In genomic region chr6:72881619-72881979, GRCm38 (mm10) we compare ENCODE assay signal across 12 mouse cellular contexts. TPM values are rescaled to one million over a fixed set of nuclear protein-coding genes. Genes with fewer than 3 reads are reported as not detected.
DNase-seq lines count a peak whose midpoint lies in the region; ATAC-seq and TF ChIP-seq lines count a peak whose summit lies in the region.
"Had no signal": no experiment of that assay in that cellular context is flagged by ENCODE, and none has a peak within 500 bp of the region (broad histone marks: within the 10 kb centered on the region; RNA-seq: fewer than 3 reads in every experiment).

No protein-coding gene starts in this region.

- no peaks in the 10 kb centered on the region for H3K27me3 ChIP-seq in liver, embryonic 11.5 days (replicated peaks; ENCODE audit: control insufficient read depth, insufficient read depth, low read length)
- no peaks in the 10 kb centered on the region for H3K27me3 ChIP-seq in G1E (ENCODE audit: insufficient read depth, low read length)
- H3K27me3 ChIP-seq in stomach, embryonic 15.5 days (replicated peaks) = no peaks in the 10 kb centered on the region
- H3K27me3 ChIP-seq in hindbrain, embryonic 14.5 days (ENCODE audit: control insufficient read depth, insufficient read depth, low read length) = no peaks in the 10 kb centered on the region
- H3K27me3 ChIP-seq: embryonic facial prominence, embryonic 12.5 days; hindbrain, embryonic 15.5 days; midbrain, embryonic 12.5 days had no signal

- peak; percentile 37 for ATAC-seq in liver, embryonic 11.5 days (replicated peaks; ENCODE audit: low FRiP score)
- ATAC-seq in G1E (ENCODE audit: extremely low read depth, insufficient number of reproducible peaks, low FRiP score, poor library complexity, severe bottlenecking) = 0 out of 2 replicates have a peak, but pooled peaks have one; percentile 9
- peak; percentile 52 for ATAC-seq in erythroid progenitor cell, adult 5-6 weeks (replicated peaks; ENCODE audit: low FRiP score, poor library complexity, severe bottlenecking)
- ATAC-seq in stomach, embryonic 15.5 days (ENCODE audit: insufficient read depth, low FRiP score, low read depth) = 0 out of 2 replicates have a peak, but pooled peaks have one; percentile 16
- no peak for ATAC-seq in hindbrain, embryonic 14.5 days (ENCODE audit: low FRiP score)

- H3K4me1 ChIP-seq in liver, embryonic 11.5 days (replicated peaks; ENCODE audit: control insufficient read depth, insufficient read depth, low read length) = peaks cover 9% of the 10 kb centered on the region
- H3K4me1 ChIP-seq in G1E (ENCODE audit: insufficient read depth, low read depth, low read length) = peaks cover 27% of the 10 kb centered on the region
- H3K4me1 ChIP-seq in stomach, embryonic 15.5 days = peaks cover 18% of the 10 kb centered on the region
- H3K4me1 ChIP-seq in hindbrain, embryonic 14.5 days (replicated peaks; ENCODE audit: control insufficient read depth, insufficient read depth, low read length) = no peaks in the 10 kb centered on the region

- H3K4me2 ChIP-seq in liver, embryonic 11.5 days = peak overlapping the region; percentile 59
- H3K4me2 ChIP-seq in stomach, embryonic 15.5 days = no peak overlapping the region
- no peak overlapping the region for H3K4me2 ChIP-seq in hindbrain, embryonic 14.5 days (replicated peaks)
- H3K4me2 ChIP-seq: embryonic facial prominence, embryonic 12.5 days; hindbrain, embryonic 15.5 days; midbrain, embryonic 12.5 days had no signal

- no peaks in the 10 kb centered on the region for H3K36me3 ChIP-seq in liver, embryonic 11.5 days (ENCODE audit: control insufficient read depth, insufficient read depth, low read length)
- H3K36me3 ChIP-seq in G1E (replicated peaks) = peaks cover 50% of the 10 kb centered on the region
- 0 out of 2 replicates have a peak, but pooled peaks cover 2% of the 10 kb centered on the region for H3K36me3 ChIP-seq in stomach, embryonic 15.5 days
- H3K36me3 ChIP-seq in hindbrain, embryonic 14.5 days (replicated peaks; ENCODE audit: control insufficient read depth, insufficient read depth) = no peaks in the 10 kb centered on the region
- H3K36me3 ChIP-seq: embryonic facial prominence, embryonic 12.5 days; hindbrain, embryonic 15.5 days; midbrain, embryonic 12.5 days had no signal

- no peaks in the 10 kb centered on the region for H3K9me3 ChIP-seq in liver, embryonic 11.5 days (ENCODE audit: control insufficient read depth, low read length)
- no peaks in the 10 kb centered on the region for H3K9me3 ChIP-seq in G1E (replicated peaks)
- no peaks in the 10 kb centered on the region for H3K9me3 ChIP-seq in stomach, embryonic 15.5 days
- H3K9me3 ChIP-seq in hindbrain, embryonic 14.5 days (ENCODE audit: control insufficient read depth, low read length) = no peaks in the 10 kb centered on the region
- H3K9me3 ChIP-seq: embryonic facial prominence, embryonic 12.5 days; hindbrain, embryonic 15.5 days; midbrain, embryonic 12.5 days had no signal

- 27% methylated on average over 1 of the region's 1 CpGs for WGBS in liver, embryonic 11.5 days
- WGBS in stomach, embryonic 15.5 days = 52% methylated on average over 1 of the region's 1 CpGs
- WGBS in hindbrain, embryonic 14.5 days = 80% methylated on average over 1 of the region's 1 CpGs

- H3K27ac ChIP-seq in liver, embryonic 11.5 days (ENCODE audit: low read depth, low read length) = no peak overlapping the region
- no peak overlapping the region for H3K27ac ChIP-seq in stomach, embryonic 15.5 days
- no peak overlapping the region for H3K27ac ChIP-seq in hindbrain, embryonic 14.5 days
- H3K27ac ChIP-seq: embryonic facial prominence, embryonic 12.5 days; hindbrain, embryonic 15.5 days; midbrain, embryonic 12.5 days had no signal

- no peak overlapping the region for H3K9ac ChIP-seq in liver, embryonic 11.5 days (ENCODE audit: low read depth, low read length)
- H3K9ac ChIP-seq in stomach, embryonic 15.5 days = no peak overlapping the region
- no peak overlapping the region for H3K9ac ChIP-seq in hindbrain, embryonic 14.5 days
- H3K9ac ChIP-seq: embryonic facial prominence, embryonic 12.5 days; hindbrain, embryonic 15.5 days; midbrain, embryonic 12.5 days had no signal

- no peak for TF ChIP-seq CTCF in G1E (IDR thresholded peaks at IDR 0.05; ENCODE audit: low read depth, low read length)

- DNase-seq in liver, embryonic 11.5 days (ENCODE audit: low spot score) = no peak
- DNase-seq in liver (no peak), G1E (ENCODE audit: low spot score) (no peak)
- DNase-seq in hindbrain, embryonic 14.5 days (ENCODE audit: low spot score) = no peak
- DNase-seq in thymus, postnatal 0 days (ENCODE audit: low spot score) = no peak
- DNase-seq: layer of hippocampus, postnatal 36 days; right cerebral cortex, postnatal 4 days had no signal

- H3K4me3 ChIP-seq in liver, embryonic 11.5 days (ENCODE audit: low read depth, low read length) = 0 out of 2 replicates have a peak overlapping the region, but pooled peaks have one; percentile 14
- no peak overlapping the region for H3K4me3 ChIP-seq in G1E (ENCODE audit: low read depth, low read length)
- H3K4me3 ChIP-seq in stomach, embryonic 15.5 days (replicated peaks) = no peak overlapping the region
- no peak overlapping the region for H3K4me3 ChIP-seq in hindbrain, embryonic 14.5 days (replicated peaks; ENCODE audit: low read length)
- H3K4me3 ChIP-seq: embryonic facial prominence, embryonic 12.5 days; hindbrain, embryonic 15.5 days; midbrain, embryonic 12.5 days had no signal

RNA-seq across cellular contexts. Expression of gene Kcmf1, which starts 18.2 kb away (rescaled TPM):
- polyA plus RNA-seq in liver, embryonic 11.5 days (2014; fragmentation: Nextera tagmentation; extraction: Ambion mirVana) = 40.6 and 46.8 TPM in 2 replicates
- total RNA-seq in G1E (2014; fragmentation: Nextera tagmentation) = 102 and 119 TPM in 2 replicates
- 65.2 and 81.3 TPM in 2 replicates for total RNA-seq in G1E (2017)
- 27.3 and 88.5 TPM in 2 replicates for polyA plus RNA-seq in G1E (2012)
- 71.3 and 116 TPM in 2 replicates for total RNA-seq in erythroid progenitor cell, adult 5-6 weeks (2015; ENCODE audit: low replicate concordance)
- 67.9 and 107 TPM in 2 replicates for total RNA-seq in erythroid progenitor cell, adult 5-6 weeks (2017; ENCODE audit: low replicate concordance)
- polyA plus RNA-seq in stomach, embryonic 15.5 days (2015; fragmentation: Nextera tagmentation; extraction: Ambion mirVana) = 46.2 and 50.7 TPM in 2 replicates
- polyA plus RNA-seq in hindbrain, embryonic 14.5 days (2014; fragmentation: Nextera tagmentation; extraction: Ambion mirVana) = 41.1 and 43.1 TPM in 2 replicates
- 33.2 and 41.1 TPM in 2 replicates for polyA plus RNA-seq in thymus, postnatal 0 days (2015; fragmentation: Nextera tagmentation; extraction: Ambion mirVana)
